Mouse (Mus musculus): ENCODE measurements around the gene Colgalt2. TPM values are rescaled to one million over a fixed set of nuclear protein-coding genes. Genes with fewer than 3 reads are reported as not detected.
"Not testable (repeated sequence)": the region's sequence is repeated elsewhere in the genome, so short reads cannot be mapped to it uniquely, and the experiment has no call there.

Colgalt2 gene
- 3.1 and 3.3 TPM in 2 replicates for polyA plus RNA-seq (2015; fragmentation: Nextera tagmentation; extraction: Ambion mirVana)

DNA sequence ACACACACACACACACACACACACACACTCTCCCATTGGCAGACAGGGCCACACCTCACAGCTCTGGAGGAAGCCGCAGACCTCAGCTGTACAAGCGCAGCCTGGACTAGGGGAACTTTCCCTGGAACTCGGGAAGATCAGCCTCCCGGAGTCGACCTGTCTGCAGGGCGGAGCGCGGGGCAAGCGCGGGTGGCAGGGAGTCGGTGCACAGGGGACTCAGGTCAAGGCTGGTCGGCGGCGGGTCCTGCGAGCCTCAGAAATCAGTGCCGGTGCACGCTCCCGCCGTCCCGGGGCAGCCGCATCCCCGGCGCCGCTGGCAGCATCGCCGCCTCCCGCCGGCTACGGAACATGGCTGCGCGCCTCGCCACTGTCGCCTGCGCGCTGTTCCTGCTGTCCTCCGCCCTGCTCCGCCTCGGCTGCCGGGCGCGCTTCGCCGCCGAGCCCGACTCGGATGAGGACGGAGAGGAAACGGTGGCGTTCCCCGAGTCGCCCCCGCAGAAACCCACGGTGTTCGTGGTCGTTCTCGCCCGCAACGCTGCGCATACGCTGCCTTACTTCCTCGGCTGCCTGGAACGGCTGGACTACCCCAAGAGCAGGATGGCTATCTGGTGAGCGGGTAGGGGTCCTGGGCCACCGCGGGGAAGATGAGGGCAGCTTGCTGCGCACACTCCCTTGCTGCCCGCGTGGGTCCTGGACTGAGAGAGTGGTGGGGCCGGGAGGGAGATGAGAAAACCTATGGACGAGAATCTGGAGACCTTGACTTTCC, at the start of gene Colgalt2:
Colgalt2 (plus strand) TSS at position 41 of the 766 bp plus-strand sequence.
- under 1% methylated on average over 61 of the region's 70 CpGs for WGBS
- H3K9me3 ChIP-seq (replicated peaks; ENCODE audit: low read length) = 0 out of 2 replicates have a peak, but pooled peaks cover 4% of the 10 kb centered on the region
- peak within 1 kb of the TSS; percentile 82 for H3K4me2 ChIP-seq (ENCODE audit: low read length)
- ATAC-seq (replicated peaks; ENCODE audit: low FRiP score, low read depth) (peak; percentile 88), DNase-seq (ENCODE audit: low spot score) (peak; percentile 61)
- H3K4me3 ChIP-seq (replicated peaks; ENCODE audit: low read depth, low read length) = peak within 1 kb of the TSS; percentile 61
- H3K27ac ChIP-seq = no peak within 1 kb of the TSS
- H3K27me3 ChIP-seq (ENCODE audit: insufficient read depth, low read length) = no peaks in the 10 kb centered on the region
- H3K36me3 ChIP-seq (ENCODE audit: insufficient read depth, low read length) = no peaks in the 10 kb centered on the region
- H3K9ac ChIP-seq (ENCODE audit: low read depth, low read length) = peak within 1 kb of the TSS; percentile 58
- no peaks in the 10 kb centered on the region for H3K4me1 ChIP-seq (replicated peaks; ENCODE audit: insufficient read depth, low read length)
- TF ChIP-seq CTCF (IDR thresholded peaks at IDR 0.05; ENCODE audit: low read depth) = no peak

DNA sequence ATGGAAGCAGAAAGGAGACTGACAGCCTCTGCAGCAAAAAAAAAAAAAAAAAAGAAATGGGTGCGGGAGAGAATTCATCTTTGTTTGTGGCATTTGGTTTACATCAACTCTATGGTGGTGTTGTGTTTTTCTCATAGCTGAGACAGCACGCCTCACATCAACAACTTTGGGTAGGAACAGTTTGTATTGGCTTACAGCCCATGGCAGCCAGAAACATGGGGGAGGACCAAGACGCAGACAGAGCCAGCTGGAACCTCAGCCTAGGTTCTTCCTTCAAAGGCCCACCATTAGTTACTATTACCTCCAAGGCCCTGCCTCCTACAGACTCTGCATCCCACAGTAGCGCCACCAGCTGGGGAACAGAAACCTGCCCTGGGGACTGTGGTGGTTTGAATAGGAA, 42.9 kb upstream of the Colgalt2 start:
- Histone ChIP-seq H3K4me3 (replicated peaks; ENCODE audit: low read depth, low read length) (no peak overlapping the region), H3K4me2 (ENCODE audit: low read length) (no peak overlapping the region), H3K27ac (no peak overlapping the region), H3K9me3 (replicated peaks; ENCODE audit: low read length) (no peaks in the 10 kb centered on the region), H3K9ac (ENCODE audit: low read depth, low read length) (no peak overlapping the region), H3K27me3 (ENCODE audit: insufficient read depth, low read length) (no peaks in the 10 kb centered on the region), H3K4me1 (replicated peaks; ENCODE audit: insufficient read depth, low read length) (no peaks in the 10 kb centered on the region), H3K36me3 (ENCODE audit: insufficient read depth, low read length) (no peaks in the 10 kb centered on the region)
- DNase-seq (ENCODE audit: low spot score) = peak; percentile 63
- no peak for TF ChIP-seq CTCF (IDR thresholded peaks at IDR 0.05; ENCODE audit: low read depth)
- ATAC-seq (replicated peaks; ENCODE audit: low FRiP score, low read depth) = no peak
- WGBS = 57% methylated on average over 4 of the region's 4 CpGs

DNA sequence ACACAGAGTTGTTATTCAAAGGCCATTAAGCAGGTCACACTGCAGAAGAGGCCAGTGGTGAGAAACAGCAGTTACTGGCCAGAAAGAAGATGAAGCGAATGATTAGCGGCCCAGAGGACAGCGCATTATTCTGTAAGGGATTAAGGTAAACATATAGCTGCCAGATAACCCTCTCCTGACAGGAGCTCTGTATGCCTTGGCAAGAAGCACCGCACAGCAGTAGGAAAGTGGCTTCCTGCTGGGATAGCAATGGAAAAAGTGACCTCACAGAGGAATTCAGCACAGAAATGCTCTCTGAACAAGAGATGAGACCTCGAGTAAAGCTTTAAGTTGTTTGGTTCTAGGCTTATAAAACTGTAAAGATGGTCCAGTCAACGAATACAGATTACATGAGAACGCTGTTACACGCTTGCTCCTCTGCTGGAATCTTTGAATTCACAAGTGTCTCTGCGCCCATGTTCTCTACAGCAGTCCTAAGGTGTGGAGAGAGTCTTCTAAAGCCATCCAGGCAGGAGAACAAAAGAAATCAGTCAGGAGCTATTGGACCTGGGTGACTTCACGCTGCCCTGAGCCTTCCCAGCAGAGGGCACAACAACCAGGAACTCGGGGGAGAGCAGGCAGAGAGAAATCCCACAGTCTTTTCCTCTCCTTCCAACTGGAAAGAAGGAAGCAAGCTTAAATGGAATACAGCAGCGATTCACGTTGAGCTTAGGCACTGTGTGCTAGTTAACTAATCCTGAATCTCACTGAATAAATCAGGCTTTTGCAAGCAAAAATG, 31.1 kb upstream of the Colgalt2 start:
- Histone ChIP-seq H3K27ac (no peak overlapping the region), H3K4me1 (replicated peaks; ENCODE audit: insufficient read depth, low read length) (no peaks in the 10 kb centered on the region), H3K4me2 (ENCODE audit: low read length) (no peak overlapping the region), H3K4me3 (replicated peaks; ENCODE audit: low read depth, low read length) (no peak overlapping the region), H3K9me3 (replicated peaks; ENCODE audit: low read length) (no peaks in the 10 kb centered on the region), H3K36me3 (ENCODE audit: insufficient read depth, low read length) (0 out of 2 replicates have a peak, but pooled peaks cover 4% of the 10 kb centered on the region), H3K9ac (ENCODE audit: low read depth, low read length) (no peak overlapping the region), H3K27me3 (ENCODE audit: insufficient read depth, low read length) (no peaks in the 10 kb centered on the region)
- no peak for ATAC-seq (replicated peaks; ENCODE audit: low FRiP score, low read depth)
- DNase-seq (ENCODE audit: low spot score) = peak; percentile 54
- peak; percentile 39; the same call in 1 of the 2 replicates for TF ChIP-seq CTCF (IDR thresholded peaks at IDR 0.05; ENCODE audit: low read depth)
- WGBS = 42% methylated on average over 13 of the region's 13 CpGs

DNA sequence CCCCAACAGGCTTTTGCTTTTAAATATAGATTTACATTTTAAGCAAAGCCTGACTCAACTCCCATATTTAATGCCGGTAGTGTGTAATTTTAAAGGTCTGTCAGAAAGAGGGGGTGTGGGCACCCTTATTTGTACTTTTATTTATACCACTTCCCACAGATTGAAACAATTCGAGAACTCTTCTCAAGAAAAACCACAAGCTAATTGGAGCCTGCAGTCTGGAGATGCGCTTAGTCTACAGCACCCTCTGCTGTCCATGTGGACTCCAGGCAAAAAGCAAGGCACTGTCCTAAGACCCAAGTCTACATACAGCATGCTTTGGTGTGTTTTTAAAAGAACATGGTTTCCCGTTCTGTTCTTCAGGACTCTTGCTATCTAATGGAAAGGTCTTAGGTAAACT, 30.5 kb upstream of the Colgalt2 start:
- Histone ChIP-seq H3K4me1 (replicated peaks; ENCODE audit: insufficient read depth, low read length) (no peaks in the 10 kb centered on the region), H3K27ac (no peak overlapping the region), H3K4me3 (replicated peaks; ENCODE audit: low read depth, low read length) (no peak overlapping the region), H3K36me3 (ENCODE audit: insufficient read depth, low read length) (0 out of 2 replicates have a peak, but pooled peaks cover 4% of the 10 kb centered on the region), H3K4me2 (ENCODE audit: low read length) (no peak overlapping the region), H3K9me3 (replicated peaks; ENCODE audit: low read length) (no peaks in the 10 kb centered on the region), H3K9ac (ENCODE audit: low read depth, low read length) (no peak overlapping the region), H3K27me3 (ENCODE audit: insufficient read depth, low read length) (no peaks in the 10 kb centered on the region)
- WGBS = 18% methylated on average over 4 of the region's 4 CpGs
- DNase-seq (ENCODE audit: low spot score) (peak; percentile 89), ATAC-seq (replicated peaks; ENCODE audit: low FRiP score, low read depth) (0 out of 2 replicates have a peak, but pooled peaks have one; percentile 43)
- peak; percentile 94 for TF ChIP-seq CTCF (IDR thresholded peaks at IDR 0.05; ENCODE audit: low read depth)

DNA sequence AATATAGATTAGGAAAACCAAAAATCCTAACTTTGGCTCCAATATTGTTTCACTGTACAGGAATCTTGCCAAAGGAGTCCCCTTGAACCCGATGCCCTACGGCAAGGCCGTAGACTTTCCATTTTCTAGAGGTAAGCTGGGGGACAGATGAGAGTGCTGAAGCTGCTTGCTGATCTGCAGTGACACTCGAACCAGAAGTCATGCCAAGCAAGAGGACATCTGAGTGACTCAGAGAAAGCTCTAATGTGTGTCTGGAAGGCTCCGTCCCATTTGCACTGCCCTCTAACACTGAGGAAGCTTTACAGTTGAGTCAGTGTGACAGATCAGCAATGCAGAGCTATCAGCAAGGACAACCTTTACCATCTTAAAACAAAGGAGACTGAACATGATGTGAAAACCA, 21.3 kb upstream of the Colgalt2 start:
- Histone ChIP-seq H3K9ac (ENCODE audit: low read depth, low read length) (no peak overlapping the region), H3K36me3 (ENCODE audit: insufficient read depth, low read length) (peaks cover 19% of the 10 kb centered on the region; the same call in 1 of the 2 replicates), H3K9me3 (replicated peaks; ENCODE audit: low read length) (no peaks in the 10 kb centered on the region), H3K4me1 (replicated peaks; ENCODE audit: insufficient read depth, low read length) (no peaks in the 10 kb centered on the region), H3K4me2 (ENCODE audit: low read length) (no peak overlapping the region), H3K4me3 (replicated peaks; ENCODE audit: low read depth, low read length) (no peak overlapping the region), H3K27me3 (ENCODE audit: insufficient read depth, low read length) (no peaks in the 10 kb centered on the region), H3K27ac (no peak overlapping the region)
- TF ChIP-seq CTCF (IDR thresholded peaks at IDR 0.05; ENCODE audit: low read depth) = no peak
- DNase-seq (ENCODE audit: low spot score) = no peak
- no peak for ATAC-seq (replicated peaks; ENCODE audit: low FRiP score, low read depth)
- 90% methylated on average over 5 of the region's 5 CpGs for WGBS

DNA sequence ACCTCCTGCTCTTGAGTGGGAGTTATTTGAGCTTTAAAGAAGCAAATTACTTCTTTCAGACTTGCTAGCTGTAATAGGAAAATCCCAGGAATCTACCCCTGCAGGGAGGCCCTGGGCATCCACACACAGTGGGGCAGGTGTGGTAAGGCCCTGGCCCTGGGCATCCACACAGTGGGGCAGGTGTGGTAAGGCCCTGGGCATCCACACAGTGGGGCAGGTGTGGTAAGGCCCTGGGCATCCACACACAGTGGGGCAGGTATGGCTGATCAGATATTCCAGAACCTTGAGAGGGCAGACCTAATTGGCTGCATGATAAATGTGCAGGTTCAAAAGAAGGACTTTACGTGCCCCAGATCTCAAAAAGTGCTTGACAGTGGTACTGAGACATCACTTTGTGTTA, 15.0 kb upstream of the Colgalt2 start:
- H3K36me3 ChIP-seq (ENCODE audit: insufficient read depth, low read length) = peaks cover 14% of the 10 kb centered on the region; the same call in 1 of the 2 replicates
- no peaks in the 10 kb centered on the region for H3K27me3 ChIP-seq (ENCODE audit: insufficient read depth, low read length)
- ATAC-seq (replicated peaks; ENCODE audit: low FRiP score, low read depth) (no peak), DNase-seq (ENCODE audit: low spot score) (no peak)
- H3K4me1 ChIP-seq (replicated peaks; ENCODE audit: insufficient read depth, low read length) = 0 out of 2 replicates have a peak, but pooled peaks cover 5% of the 10 kb centered on the region
- H3K4me3 ChIP-seq (replicated peaks; ENCODE audit: low read depth, low read length) = no peak overlapping the region
- no peak overlapping the region for H3K4me2 ChIP-seq (ENCODE audit: low read length)
- TF ChIP-seq CTCF (IDR thresholded peaks at IDR 0.05; ENCODE audit: low read depth) = no peak
- H3K9ac ChIP-seq (ENCODE audit: low read depth, low read length) = no peak overlapping the region
- H3K9me3 ChIP-seq (replicated peaks; ENCODE audit: low read length) = no peaks in the 10 kb centered on the region
- H3K27ac ChIP-seq = no peak overlapping the region
- 91% methylated on average over 1 of the region's 1 CpGs for WGBS

DNA sequence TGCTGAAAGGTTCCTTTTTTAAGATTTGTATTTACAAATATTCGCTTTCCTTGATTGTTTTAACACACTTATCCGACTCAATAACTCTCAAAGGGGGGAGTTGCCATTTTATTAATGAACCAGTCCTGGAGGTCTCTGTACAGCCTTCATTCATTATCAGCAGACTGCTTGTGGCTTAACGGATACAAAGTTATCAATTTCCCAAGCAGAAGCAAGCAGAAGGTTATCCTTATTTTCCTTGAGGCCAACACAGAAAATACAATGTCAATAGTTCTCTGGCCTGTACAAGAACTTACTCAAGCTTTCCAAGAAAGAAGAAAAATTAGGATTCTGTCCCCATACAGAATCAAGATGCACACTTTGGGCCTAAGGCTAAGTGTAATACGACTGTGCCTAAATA, 13.9 kb upstream of the Colgalt2 start:
- not testable (repeated sequence) for H3K27ac ChIP-seq; ATAC-seq (replicated peaks; ENCODE audit: low FRiP score, low read depth); H3K4me1 ChIP-seq (replicated peaks; ENCODE audit: insufficient read depth, low read length); H3K27me3 ChIP-seq (ENCODE audit: insufficient read depth, low read length); DNase-seq (ENCODE audit: low spot score); H3K9me3 ChIP-seq (replicated peaks; ENCODE audit: low read length)
- H3K4me3 ChIP-seq (replicated peaks; ENCODE audit: low read depth, low read length) = peak overlapping the region; percentile 88
- peaks cover 13% of the 10 kb centered on the region; the same call in 1 of the 2 replicates for H3K36me3 ChIP-seq (ENCODE audit: insufficient read depth, low read length)
- H3K4me2 ChIP-seq (ENCODE audit: low read length) = peak overlapping the region; percentile 77
- peak overlapping the region; percentile 87 for H3K9ac ChIP-seq (ENCODE audit: low read depth, low read length)
- WGBS = 27% methylated on average over 2 of the region's 4 CpGs
